Mouse (Mus musculus): ENCODE results near the gene Usp28.

The Usp28 gene

DNA sequence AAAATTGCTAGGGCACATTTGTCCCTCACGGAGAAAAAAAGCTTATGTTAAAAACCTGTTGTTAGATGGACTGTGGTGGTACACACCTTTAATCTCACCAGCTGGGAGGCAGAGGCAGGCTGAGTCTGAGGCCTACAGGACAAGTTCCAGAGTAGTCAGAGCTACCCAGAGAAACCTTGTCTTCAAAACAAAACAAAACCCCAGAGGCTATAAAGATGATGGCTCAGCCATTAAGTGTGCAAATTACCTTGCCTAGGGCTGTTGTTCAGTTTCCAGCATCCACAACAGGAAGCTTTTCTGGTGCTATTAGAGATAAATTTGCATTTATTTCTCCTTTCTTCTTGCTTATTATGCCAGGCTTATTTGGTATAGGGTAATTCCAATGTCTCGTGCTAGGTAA lies 39.4 kb downstream of the Usp28 start:
- no peak for DNase-seq

DNA sequence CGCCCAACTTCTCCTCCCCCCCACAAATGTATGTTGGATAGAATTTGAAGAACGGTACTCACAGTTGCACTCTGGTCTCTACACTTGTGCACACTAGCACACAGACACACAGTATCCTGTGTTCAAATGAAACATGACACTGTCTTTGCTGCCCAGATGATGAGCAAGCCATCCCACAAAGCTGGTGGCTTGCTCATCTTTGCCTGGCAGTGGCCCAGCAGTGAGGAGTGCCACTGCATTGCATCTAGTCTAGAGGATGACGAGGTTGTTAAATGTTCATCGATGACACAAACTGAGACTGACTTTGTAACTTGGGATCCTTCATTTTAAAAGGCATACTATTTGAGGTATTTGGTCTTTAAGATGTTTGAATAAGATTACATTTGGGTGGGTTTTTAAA lies 49.6 kb downstream of the Usp28 start:
- peak; percentile 31 for DNase-seq

DNA sequence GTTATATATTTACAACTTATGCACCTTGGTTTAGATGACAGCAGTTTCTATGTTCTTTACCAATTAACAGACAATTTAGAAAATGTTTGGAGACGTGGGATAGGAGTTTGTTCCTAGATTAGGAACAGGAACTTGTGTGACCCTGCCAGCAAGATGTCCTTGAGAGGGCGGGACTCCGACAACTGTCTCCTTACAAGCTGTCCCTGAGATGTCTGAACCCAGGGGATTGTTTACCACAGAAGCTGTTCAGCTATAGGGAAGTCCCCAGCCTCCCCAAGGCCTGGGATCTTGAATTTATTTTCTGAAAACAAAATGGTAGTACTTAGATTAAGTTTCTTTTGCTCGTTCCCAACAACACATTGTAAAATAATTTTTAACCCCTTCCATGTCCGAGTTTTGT lies 65.7 kb downstream of the Usp28 start:
- no peak for DNase-seq

DNA sequence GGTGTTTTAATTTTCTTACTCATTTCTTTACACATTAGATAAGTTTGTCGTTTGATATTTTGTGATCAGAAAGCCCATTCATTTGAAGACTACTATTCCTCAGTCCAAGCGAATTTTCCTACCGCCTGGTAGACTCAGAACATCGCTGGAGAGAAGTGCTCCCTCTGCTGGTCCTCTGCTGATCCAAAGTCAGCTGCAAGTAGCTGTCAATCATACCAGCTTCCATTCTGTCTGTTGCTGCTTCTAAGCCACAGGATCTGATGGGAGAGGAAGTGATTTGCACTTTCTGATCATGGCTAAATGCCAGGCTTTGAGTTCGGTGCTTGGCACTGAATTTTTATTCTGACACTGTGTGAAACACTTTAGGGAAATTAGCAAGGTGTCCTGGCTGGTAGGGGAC lies 66.2 kb downstream of the Usp28 start:
- DNase-seq: peak; percentile 73

DNA sequence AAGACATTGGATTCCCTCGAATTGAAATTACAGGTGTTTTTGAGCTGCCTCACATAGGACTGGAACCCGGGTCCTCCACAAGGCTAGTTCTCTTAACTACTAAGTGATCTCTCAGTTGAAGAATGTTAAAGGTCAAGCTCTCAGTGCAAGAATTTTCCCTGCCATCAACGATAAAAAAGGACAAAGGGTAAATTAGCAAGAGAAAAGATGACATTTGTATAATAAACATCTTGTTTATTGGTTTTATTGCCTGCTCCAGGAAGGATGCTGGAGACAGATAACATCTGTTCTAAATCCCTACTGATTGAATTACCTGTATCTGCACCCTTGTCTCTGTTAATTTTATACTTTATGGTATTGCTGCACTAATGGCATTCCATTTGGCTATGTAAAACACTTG lies 68.9 kb downstream of the Usp28 start:
- no peak for DNase-seq

DNA sequence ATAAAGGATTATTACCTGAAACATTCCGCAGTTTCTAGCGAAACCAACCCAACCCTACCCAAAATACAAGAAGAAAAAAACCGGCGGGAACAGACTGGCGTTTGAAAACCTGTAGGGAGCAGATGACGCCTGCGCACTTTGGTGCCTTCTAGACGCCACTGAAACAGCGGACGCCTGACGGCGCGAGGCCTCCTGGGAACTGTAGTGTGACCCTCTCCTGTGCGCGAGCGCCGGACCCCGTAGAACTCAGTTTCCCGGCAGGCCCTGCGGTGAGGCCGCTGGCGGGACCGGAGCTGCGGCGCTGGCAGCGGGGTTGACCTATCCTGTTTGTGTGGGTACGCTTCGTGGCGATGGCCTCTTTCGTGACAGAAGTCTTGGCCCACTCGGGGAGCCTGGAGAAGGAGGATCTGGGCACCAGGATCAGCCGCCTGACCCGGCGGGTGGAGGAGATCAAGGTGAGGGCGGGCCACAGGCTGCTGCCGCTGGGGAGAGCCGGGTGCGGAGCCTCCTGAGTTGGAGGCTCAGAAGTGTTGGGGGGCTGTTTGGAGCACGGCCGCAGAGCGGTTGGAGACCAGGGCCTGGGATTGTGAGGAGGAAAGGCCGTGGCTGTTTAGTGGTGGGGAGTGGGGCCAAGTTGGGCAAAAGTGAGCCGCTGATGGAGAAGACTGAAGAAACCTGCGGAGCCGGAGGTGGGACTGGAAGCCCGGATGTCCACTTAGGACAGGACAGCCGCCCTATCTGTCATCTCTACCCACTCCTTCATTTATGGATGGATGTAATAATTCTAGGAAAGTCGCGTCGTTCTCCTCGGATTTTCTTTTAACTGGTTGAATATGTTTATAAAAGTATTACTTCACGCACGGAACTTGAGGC lies 70.4 kb downstream of the Usp28 start, which contains the start of gene Zw10:
TSS of gene Zw10 (plus strand) at position 281 of the 873 bp plus-strand sequence.
- peak; percentile 93 for DNase-seq

DNA sequence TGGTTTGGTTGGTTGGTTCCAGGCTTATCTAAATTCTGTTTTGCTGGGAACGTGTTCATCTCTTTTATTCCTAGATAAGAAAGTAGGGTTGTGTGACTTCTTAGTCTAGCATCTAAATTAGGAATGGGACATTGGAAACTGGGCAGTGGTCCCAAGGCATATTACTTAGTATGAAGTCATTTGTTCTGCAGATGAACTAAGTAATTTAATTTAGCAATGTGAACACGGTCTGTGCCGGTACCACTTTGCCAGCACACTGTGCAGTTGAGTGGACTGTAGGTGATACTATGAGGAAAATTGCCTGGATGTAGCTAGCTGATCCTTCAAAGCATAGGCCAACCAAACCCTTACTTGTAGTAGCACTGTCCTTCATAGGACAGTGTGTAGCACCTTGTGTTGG lies 91.7 kb downstream of the Usp28 start:
- no peak for DNase-seq

GRCm38 (mm10) chr9:49081107-49081506 lies 95.9 kb downstream of the Usp28 start, which contains the start of gene Tmprss5:
Tmprss5 (plus strand) TSS chr9:49081260.
- DNase-seq: no peak

DNA sequence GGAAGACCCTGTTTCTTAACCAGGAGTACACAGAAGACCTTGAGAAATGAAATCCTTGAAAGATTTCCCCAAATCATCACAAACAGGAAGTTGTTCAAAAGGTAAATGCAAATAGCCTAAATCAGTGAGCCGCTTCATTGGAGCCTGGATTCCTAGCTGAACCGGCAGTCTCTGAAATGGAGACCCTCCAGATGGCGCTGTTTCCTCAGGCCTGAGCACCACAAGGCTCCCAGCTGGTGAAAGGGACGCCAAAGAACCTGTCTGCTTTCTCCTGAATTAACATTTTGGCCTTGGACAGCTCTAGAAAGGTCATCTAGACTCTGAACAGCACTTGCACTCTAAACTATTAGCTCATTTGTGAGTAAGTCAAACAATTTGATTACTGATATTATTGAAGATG lies 96.4 kb downstream of the Usp28 start:
- peak; percentile 87 for DNase-seq

- no peak for DNase-seq
These were observed 102.1 kb downstream of the Usp28 start for GRCm38 (mm10) chr9:49087317-49087716.
